In the genomic region with DNA sequence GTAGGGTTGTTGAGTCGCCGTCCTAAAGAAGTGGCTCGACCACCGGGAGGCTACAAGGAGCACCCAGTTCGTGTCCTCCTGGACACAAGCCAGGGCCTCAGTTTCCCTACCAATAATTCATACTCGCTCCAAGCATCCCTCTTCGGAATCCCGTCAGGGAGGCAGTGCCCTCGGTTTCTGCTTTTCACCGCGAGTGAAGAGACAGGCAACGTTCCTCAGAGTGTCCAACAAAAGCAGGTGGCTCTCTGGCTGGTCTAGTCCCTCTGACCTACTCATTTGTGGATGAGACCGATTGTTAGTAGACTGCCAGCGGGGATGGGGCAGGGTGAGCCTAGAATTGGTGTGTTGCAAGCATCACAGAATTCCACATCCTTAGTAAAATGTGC, we compare ENCODE assay signal across 8 mouse cellular contexts. TPM values are rescaled to one million over a fixed set of nuclear protein-coding genes. Genes with fewer than 3 reads are reported as not detected.
DNase-seq lines count a peak whose midpoint lies in the region; ATAC-seq and TF ChIP-seq lines count a peak whose summit lies in the region.

No protein-coding gene starts in this region.

- peak overlapping the region; percentile 29; the same call in 1 of the 2 replicates for H3K9ac ChIP-seq in lung, embryonic 14.5 days
- H3K9ac ChIP-seq in intestine, postnatal 0 days (ENCODE audit: low read depth, low read length) = no peak overlapping the region
- 0 out of 2 replicates have a peak overlapping the region, but pooled peaks have one; percentile 38 for H3K9ac ChIP-seq in neural tube, embryonic 13.5 days

- WGBS in lung, embryonic 14.5 days = 15% methylated on average over 14 of the region's 14 CpGs
- 28% methylated on average over 14 of the region's 14 CpGs for WGBS in forebrain, embryonic 10.5 days
- WGBS in intestine, postnatal 0 days = 28% methylated on average over 13 of the region's 14 CpGs
- 23% methylated on average over 14 of the region's 14 CpGs for WGBS in neural tube, embryonic 13.5 days

- H3K36me3 ChIP-seq in lung, embryonic 14.5 days (ENCODE audit: insufficient read depth) = no peaks in the 10 kb centered on the region
- no peaks in the 10 kb centered on the region for H3K36me3 ChIP-seq in forebrain, embryonic 10.5 days (replicated peaks)
- no peaks in the 10 kb centered on the region for H3K36me3 ChIP-seq in intestine, postnatal 0 days (ENCODE audit: control insufficient read depth, insufficient read depth)
- H3K36me3 ChIP-seq in neural tube, embryonic 13.5 days = no peaks in the 10 kb centered on the region

- peak overlapping the region; percentile 36 for H3K4me3 ChIP-seq in lung, embryonic 14.5 days (ENCODE audit: low read depth, low read length)
- H3K4me3 ChIP-seq in forebrain, embryonic 10.5 days = peak overlapping the region; percentile 54
- H3K4me3 ChIP-seq in intestine, postnatal 0 days (ENCODE audit: low read depth, low read length) = peak overlapping the region; percentile 39
- H3K4me3 ChIP-seq in neural tube, embryonic 13.5 days = peak overlapping the region; percentile 34

- H3K4me1 ChIP-seq in lung, embryonic 14.5 days (ENCODE audit: insufficient read depth) = no peaks in the 10 kb centered on the region
- H3K4me1 ChIP-seq in forebrain, embryonic 10.5 days = peaks cover 5% of the 10 kb centered on the region; the same call in 1 of the 2 replicates
- H3K4me1 ChIP-seq in intestine, postnatal 0 days (replicated peaks; ENCODE audit: control insufficient read depth, insufficient read depth, low read length) = no peaks in the 10 kb centered on the region
- H3K4me1 ChIP-seq in neural tube, embryonic 13.5 days (replicated peaks) = no peaks in the 10 kb centered on the region

- peak overlapping the region; percentile 63 for H3K4me2 ChIP-seq in lung, embryonic 14.5 days
- peak overlapping the region; percentile 62 for H3K4me2 ChIP-seq in intestine, postnatal 0 days (replicated peaks; ENCODE audit: low read depth)
- H3K4me2 ChIP-seq in neural tube, embryonic 13.5 days = peak overlapping the region; percentile 58

- H3K9me3 ChIP-seq in lung, embryonic 14.5 days (ENCODE audit: low read depth, low read length) = no peaks in the 10 kb centered on the region
- H3K9me3 ChIP-seq in forebrain, embryonic 10.5 days = no peaks in the 10 kb centered on the region
- no peaks in the 10 kb centered on the region for H3K9me3 ChIP-seq in intestine, postnatal 0 days (ENCODE audit: control insufficient read depth)
- H3K9me3 ChIP-seq in neural tube, embryonic 13.5 days = no peaks in the 10 kb centered on the region

- no peaks in the 10 kb centered on the region for H3K27me3 ChIP-seq in lung, embryonic 14.5 days (ENCODE audit: insufficient read depth, low read length)
- H3K27me3 ChIP-seq in forebrain, embryonic 10.5 days (ENCODE audit: poor library complexity, severe bottlenecking) = peaks cover 65% of the 10 kb centered on the region
- H3K27me3 ChIP-seq in intestine, postnatal 0 days (replicated peaks; ENCODE audit: control insufficient read depth, insufficient read depth, low read length) = peaks cover 16% of the 10 kb centered on the region
- H3K27me3 ChIP-seq in neural tube, embryonic 13.5 days = peaks cover 14% of the 10 kb centered on the region

- TF ChIP-seq CTCF in lung, embryonic 14.5 days (IDR thresholded peaks at IDR 0.05; ENCODE audit: low read depth) = no peak
- no peak for TF ChIP-seq CTCF in intestine, postnatal 0 days (IDR thresholded peaks at IDR 0.05; ENCODE audit: low read depth)

- DNase-seq in lung, embryonic 14.5 days = no peak
- DNase-seq in lung, postnatal 10 days = no peak
- no peak for DNase-seq in forebrain, embryonic 10.5 days (ENCODE audit: extremely low spot score, low spot score)
- no peak for DNase-seq in layer of hippocampus, adult 9-10 months (ENCODE audit: low spot score)
- DNase-seq in cerebellum, postnatal 4 days (ENCODE audit: low spot score in 2 of 2) = no peak

- ATAC-seq in lung, embryonic 14.5 days (ENCODE audit: insufficient read depth) = no peak
- no peak for ATAC-seq in intestine, postnatal 0 days
- peak; percentile 11; the same call in 1 of the 2 replicates for ATAC-seq in neural tube, embryonic 13.5 days (ENCODE audit: low read depth)
- no peak for ATAC-seq in CD4-positive, CD25-positive, alpha-beta regulatory T cell, adult 4 months

- no peak overlapping the region for H3K27ac ChIP-seq in lung, embryonic 14.5 days (ENCODE audit: low read depth)
- peak overlapping the region; percentile 76 for H3K27ac ChIP-seq in forebrain, embryonic 10.5 days
- H3K27ac ChIP-seq in intestine, postnatal 0 days (ENCODE audit: low read depth, low read length) = no peak overlapping the region
- H3K27ac ChIP-seq in neural tube, embryonic 13.5 days (replicated peaks) = no peak overlapping the region

RNA-seq across cellular contexts. Expression of gene Zfp185, which starts 0.4 kb away (rescaled TPM):
- 6.5 and 8.0 TPM in 2 replicates for polyA plus RNA-seq in lung, embryonic 14.5 days (2014; fragmentation: Nextera tagmentation; extraction: Ambion mirVana)
- polyA plus RNA-seq in forebrain, embryonic 10.5 days (2016; fragmentation: Nextera tagmentation; extraction: Ambion mirVana) = 3.9 and 4.2 TPM in 2 replicates
- polyA plus RNA-seq in intestine, postnatal 0 days (2015; fragmentation: Nextera tagmentation; extraction: Ambion mirVana) = 1.6 and 1.7 TPM in 2 replicates
- 1.0 and 1.4 TPM in 2 replicates for polyA plus RNA-seq in neural tube, embryonic 13.5 days (2015; fragmentation: Nextera tagmentation; extraction: Ambion mirVana)
- not detected for polyA plus RNA-seq in CD4-positive, CD25-positive, alpha-beta regulatory T cell, adult 4 months (2017; shearing (Covaris generic))

RNA-seq across cellular contexts. Expression of gene Pnma5, which starts 49.4 kb away (rescaled TPM):
- 0.11 TPM in 1 of 2 replicates, not detected in the other for polyA plus RNA-seq in lung, embryonic 14.5 days (2014; fragmentation: Nextera tagmentation; extraction: Ambion mirVana)
- 0.10 and 0.16 TPM in 2 replicates for polyA plus RNA-seq in forebrain, embryonic 10.5 days (2016; fragmentation: Nextera tagmentation; extraction: Ambion mirVana)
- polyA plus RNA-seq in intestine, postnatal 0 days (2015; fragmentation: Nextera tagmentation; extraction: Ambion mirVana) = not detected in 2 replicates
- not detected in 2 replicates for polyA plus RNA-seq in neural tube, embryonic 13.5 days (2015; fragmentation: Nextera tagmentation; extraction: Ambion mirVana)
- polyA plus RNA-seq in CD4-positive, CD25-positive, alpha-beta regulatory T cell, adult 4 months (2017; shearing (Covaris generic)) = not detected
